Mouse (Mus musculus) kidney, embryonic 15.5 days (tissue): ENCODE results near the gene Zfp324. TPM values are rescaled to one million over a fixed set of nuclear protein-coding genes. Genes with fewer than 3 reads are reported as not detected.

Experiments used
- ATAC-seq: fragments of 200-750 bp; cut with Nextera tagmentation; replicated peaks from 2 replicates; pipeline ENCODE4 v1.8.0; 2017; ENCODE audit warnings: moderate TSS enrichment; ENCODE audit not compliant: low FRiP score
- H3K27ac ChIP-seq: fragments of 300-500 bp; sonication (generic); 2 replicates; pipeline ENCODE4 v1.5.1; 2015; ENCODE audit warnings: mild to moderate bottlenecking, inconsistent platforms
- H3K27me3 ChIP-seq: fragments of 300-500 bp; sonication (generic); 2 replicates; pipeline ENCODE4 v1.6.1; 2015; ENCODE audit warnings: inconsistent platforms
- H3K36me3 ChIP-seq: fragments of 300-500 bp; sonication (generic); 2 replicates; pipeline ENCODE4 v1.6.1; 2015; ENCODE audit warnings: inconsistent platforms
- H3K4me1 ChIP-seq: fragments of 300-500 bp; sonication (generic); 2 replicates; pipeline ENCODE4 v1.6.1; 2015; ENCODE audit warnings: inconsistent platforms
- H3K4me2 ChIP-seq: fragments of 300-500 bp; sonication (generic); 2 replicates; pipeline ENCODE4 v1.6.1; 2015; ENCODE audit warnings: moderate library complexity, mild to moderate bottlenecking, inconsistent platforms
- H3K4me3 ChIP-seq: fragments of 300-500 bp; sonication (generic); replicated peaks from 2 replicates; pipeline ENCODE4 v1.5.1; 2015; ENCODE audit warnings: mild to moderate bottlenecking, inconsistent platforms
- H3K9ac ChIP-seq: fragments of 300-500 bp; sonication (generic); 2 replicates; pipeline ENCODE4 v1.6.1; 2015; ENCODE audit warnings: mild to moderate bottlenecking, inconsistent platforms
- H3K9me3 ChIP-seq: fragments of 300-500 bp; sonication (generic); replicated peaks from 2 replicates; pipeline ENCODE4 v1.6.1; 2016; ENCODE audit warnings: inconsistent platforms
- WGBS: fragments of 180-500 bp; shearing (Covaris S2); methylation state at CpG from one replicate; pipeline ENCODE4 v1.1.7; 2015; ENCODE audit warnings: mixed read lengths; 5-methylcytosine and 5-hydroxymethylcytosine counted together
- polyA plus RNA-seq: library from polyadenylated mRNA; unstranded; fragments of >200 nt; fragmentation: Nextera tagmentation; extraction: Ambion mirVana; gene quantifications from 2 replicates; pipeline ENCODE4 v1.2.1, GENCODE M21; 2015

Zfp324 gene
- polyA plus RNA-seq, 1 experiment from 2014 or later, result 11.4 TPM

- no peak overlapping the region for H3K9ac ChIP-seq
- no peaks in the 10 kb centered on the region for H3K4me1 ChIP-seq
- no peaks in the 10 kb centered on the region for H3K27me3 ChIP-seq
- H3K9me3 ChIP-seq, result no peaks in the 10 kb centered on the region
- no peak for ATAC-seq
- no peak overlapping the region for H3K27ac ChIP-seq
- H3K4me2 ChIP-seq, result no peak overlapping the region
- no peaks in the 10 kb centered on the region for H3K36me3 ChIP-seq
- 82% methylated on average over 4 of the region's 4 CpGs for WGBS
- no peak overlapping the region for H3K4me3 ChIP-seq
Measured at GRCm38 (mm10) chr7:12940599-12940998, 25.0 kb upstream of the Zfp324 start.

DNA sequence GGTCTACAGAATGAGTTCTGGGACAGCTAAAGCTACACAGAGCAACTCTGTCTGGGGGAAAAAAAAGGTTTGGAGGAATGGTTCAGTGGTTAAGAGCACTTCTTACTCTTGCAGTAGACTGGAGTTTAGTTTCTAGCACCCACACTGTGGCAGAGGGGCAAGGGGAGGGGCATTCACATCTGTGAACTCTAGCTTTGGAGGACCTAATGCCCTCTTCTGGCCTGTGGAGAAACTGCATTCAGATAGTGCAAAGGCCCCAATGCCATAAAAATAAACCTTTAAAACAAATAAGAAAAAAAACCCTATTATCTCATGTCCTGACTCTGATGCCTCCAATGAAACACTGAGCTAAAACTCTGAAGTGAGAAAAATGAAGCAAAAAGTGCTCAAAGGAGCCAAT, 22.1 kb upstream of the Zfp324 start:
- Histone ChIP-seq H3K9ac (no peak overlapping the region), H3K4me3 (no peak overlapping the region), H3K4me2 (no peak overlapping the region), H3K4me1 (no peaks in the 10 kb centered on the region), H3K36me3 (no peaks in the 10 kb centered on the region), H3K27ac (no peak overlapping the region), H3K27me3 (0 out of 2 replicates have a peak, but pooled peaks cover 2% of the 10 kb centered on the region), H3K9me3 (no peaks in the 10 kb centered on the region)
- ATAC-seq, result no peak

DNA sequence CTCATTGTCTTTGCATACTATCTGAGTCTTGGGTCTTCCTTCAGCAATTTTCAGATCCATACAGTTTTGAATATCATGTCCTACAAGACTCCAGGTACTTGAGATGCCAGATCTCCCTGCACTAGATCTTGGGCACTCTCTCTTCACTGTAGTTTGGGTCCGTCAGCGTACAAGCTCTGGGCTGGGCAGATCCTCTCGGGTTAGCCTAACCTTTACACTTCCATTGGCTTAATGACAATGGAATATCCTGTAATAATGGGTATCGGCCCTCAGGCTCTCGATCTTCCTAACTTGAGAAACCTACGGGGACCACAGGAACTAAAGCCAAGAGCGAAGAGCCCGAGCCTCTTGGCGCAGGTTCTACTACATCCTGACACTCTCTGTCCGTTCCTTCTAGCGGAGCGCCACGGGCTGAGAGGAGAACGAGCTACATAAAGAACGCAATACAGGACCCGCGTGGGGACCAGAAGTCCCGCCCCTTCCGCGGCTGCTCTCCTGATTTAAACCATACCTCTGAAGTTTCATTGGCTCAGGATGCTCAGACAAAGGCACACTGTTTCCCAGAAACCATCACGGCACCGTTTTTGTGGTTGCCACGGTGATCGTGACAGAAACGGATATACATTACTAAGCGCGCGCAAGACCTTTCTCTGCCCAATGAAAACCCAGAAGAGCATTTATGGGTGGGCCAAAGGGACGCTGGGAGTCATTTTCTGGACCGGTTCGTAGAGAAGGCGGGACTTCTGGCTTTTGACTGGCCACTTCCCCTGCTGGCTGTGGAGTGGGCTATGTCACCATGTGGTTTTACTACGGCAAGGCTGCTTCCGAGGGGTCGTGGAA, 16.4 kb upstream of the Zfp324 start:
- peak; percentile 98 for ATAC-seq
- Histone ChIP-seq H3K4me2 (peak overlapping the region; percentile 84), H3K27me3 (0 out of 2 replicates have a peak, but pooled peaks cover 2% of the 10 kb centered on the region), H3K36me3 (no peaks in the 10 kb centered on the region), H3K9me3 (no peaks in the 10 kb centered on the region), H3K4me3 (peak overlapping the region; percentile 53), H3K9ac (peak overlapping the region; percentile 59), H3K4me1 (peaks cover 12% of the 10 kb centered on the region), H3K27ac (peak overlapping the region; percentile 89)
- WGBS, result 9% methylated on average over 35 of the region's 35 CpGs

GRCm38 (mm10) chr7:12949872-12950229, 15.8 kb upstream of the Zfp324 start:
- 2% methylated on average over 16 of the region's 16 CpGs for WGBS
- Histone ChIP-seq H3K27me3 (0 out of 2 replicates have a peak, but pooled peaks cover 2% of the 10 kb centered on the region), H3K9me3 (no peaks in the 10 kb centered on the region), H3K4me1 (peaks cover 12% of the 10 kb centered on the region), H3K4me3 (peak overlapping the region; percentile 53), H3K36me3 (no peaks in the 10 kb centered on the region), H3K9ac (peak overlapping the region; percentile 59), H3K4me2 (peak overlapping the region; percentile 84), H3K27ac (peak overlapping the region; percentile 89)
- ATAC-seq, result no peak; the same call in 1 of the 2 replicates

GRCm38 (mm10) chr7:12954896-12955295, 10.7 kb upstream of the Zfp324 start:
- WGBS, result 51% methylated on average over 3 of the region's 3 CpGs
- Histone ChIP-seq H3K9me3 (no peaks in the 10 kb centered on the region), H3K27ac (no peak overlapping the region), H3K9ac (no peak overlapping the region), H3K27me3 (no peaks in the 10 kb centered on the region), H3K4me3 (no peak overlapping the region), H3K4me1 (peaks cover 4% of the 10 kb centered on the region), H3K4me2 (no peak overlapping the region), H3K36me3 (no peaks in the 10 kb centered on the region)
- no peak for ATAC-seq

- no peak for ATAC-seq
- no peak overlapping the region for H3K9ac ChIP-seq
- no peak overlapping the region for H3K27ac ChIP-seq
- no peak overlapping the region for H3K4me2 ChIP-seq
- no peaks in the 10 kb centered on the region for H3K27me3 ChIP-seq
- H3K36me3 ChIP-seq, result no peaks in the 10 kb centered on the region
- H3K9me3 ChIP-seq, result no peaks in the 10 kb centered on the region
- no peak overlapping the region for H3K4me3 ChIP-seq
- WGBS, result 74% methylated on average over 5 of the region's 5 CpGs
- peaks cover 3% of the 10 kb centered on the region; the same call in 1 of the 2 replicates for H3K4me1 ChIP-seq
Measured at GRCm38 (mm10) chr7:12957511-12957910, 8.1 kb upstream of the Zfp324 start.

GRCm38 (mm10) chr7:12958948-12959347, 6.7 kb upstream of the Zfp324 start:
- Histone ChIP-seq H3K4me2 (no peak overlapping the region), H3K9ac (no peak overlapping the region), H3K36me3 (no peaks in the 10 kb centered on the region), H3K27me3 (no peaks in the 10 kb centered on the region), H3K9me3 (no peaks in the 10 kb centered on the region), H3K4me3 (no peak overlapping the region), H3K4me1 (peaks cover 3% of the 10 kb centered on the region; the same call in 1 of the 2 replicates), H3K27ac (no peak overlapping the region)
- 74% methylated on average over 4 of the region's 4 CpGs for WGBS
- no peak for ATAC-seq

DNA sequence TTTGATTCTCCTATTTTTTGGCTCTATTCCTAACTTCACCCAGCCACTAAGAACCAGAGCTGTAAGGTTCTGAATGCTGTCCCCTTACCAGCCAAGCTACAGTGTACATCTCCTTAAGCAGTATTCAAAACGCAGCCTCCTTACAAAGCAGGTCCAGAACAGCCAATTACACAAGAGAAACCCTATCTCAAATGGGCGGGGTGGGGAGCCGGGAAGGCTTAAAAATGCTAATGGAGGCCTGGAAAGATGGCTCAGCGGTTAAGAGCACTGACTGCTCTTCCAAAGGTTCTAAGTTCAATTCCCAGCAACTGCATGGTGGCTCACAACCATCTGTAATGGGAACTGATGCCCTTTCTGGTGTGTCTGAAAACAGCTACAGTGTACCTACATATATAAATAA, 5.9 kb upstream of the Zfp324 start:
- Histone ChIP-seq H3K36me3 (no peaks in the 10 kb centered on the region), H3K4me3 (no peak overlapping the region), H3K27me3 (no peaks in the 10 kb centered on the region), H3K4me2 (no peak overlapping the region), H3K9me3 (no peaks in the 10 kb centered on the region), H3K27ac (no peak overlapping the region), H3K9ac (no peak overlapping the region), H3K4me1 (peaks cover 3% of the 10 kb centered on the region; the same call in 1 of the 2 replicates)
- WGBS, result 31% methylated on average over 4 of the region's 4 CpGs
- no peak for ATAC-seq

DNA sequence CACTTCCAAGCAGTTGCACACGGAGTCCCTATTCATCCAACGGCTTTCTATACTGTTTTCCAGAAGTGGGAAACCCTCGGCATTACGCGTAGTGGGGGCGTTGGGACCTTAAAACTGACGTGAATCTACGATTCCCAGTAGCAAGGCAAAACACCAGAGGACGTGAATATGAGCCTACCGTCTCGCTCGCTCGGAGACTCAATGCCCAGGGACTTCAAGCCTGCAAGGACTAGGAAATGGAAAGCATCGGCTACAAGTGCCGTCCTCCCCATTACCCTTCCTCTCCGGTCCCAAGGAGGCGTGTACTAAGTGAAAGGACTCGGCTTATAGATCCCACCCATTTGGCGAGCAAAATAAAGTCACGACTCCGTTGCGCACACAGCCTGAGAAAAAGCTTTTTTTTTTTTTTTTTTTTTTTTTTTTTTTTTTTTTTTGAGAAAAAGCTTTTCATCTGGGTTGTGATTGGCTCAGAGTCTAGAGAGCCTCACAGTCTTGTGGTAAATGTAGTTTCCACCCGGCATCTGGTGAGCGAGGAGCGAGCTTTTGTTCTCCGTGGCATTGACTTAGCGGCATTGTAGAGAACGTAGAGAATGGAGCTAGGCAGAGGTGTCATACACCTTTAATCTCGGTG, 4.0 kb upstream of the Zfp324 start:
- Histone ChIP-seq H3K4me2 (peak overlapping the region; percentile 60), H3K27ac (peak overlapping the region; percentile 80), H3K4me3 (peak overlapping the region; percentile 52), H3K9me3 (no peaks in the 10 kb centered on the region), H3K36me3 (no peaks in the 10 kb centered on the region), H3K27me3 (no peaks in the 10 kb centered on the region), H3K4me1 (peaks cover 12% of the 10 kb centered on the region), H3K9ac (peak overlapping the region; percentile 51)
- ATAC-seq, result peak; percentile 56
- 1% methylated on average over 29 of the region's 29 CpGs for WGBS

DNA sequence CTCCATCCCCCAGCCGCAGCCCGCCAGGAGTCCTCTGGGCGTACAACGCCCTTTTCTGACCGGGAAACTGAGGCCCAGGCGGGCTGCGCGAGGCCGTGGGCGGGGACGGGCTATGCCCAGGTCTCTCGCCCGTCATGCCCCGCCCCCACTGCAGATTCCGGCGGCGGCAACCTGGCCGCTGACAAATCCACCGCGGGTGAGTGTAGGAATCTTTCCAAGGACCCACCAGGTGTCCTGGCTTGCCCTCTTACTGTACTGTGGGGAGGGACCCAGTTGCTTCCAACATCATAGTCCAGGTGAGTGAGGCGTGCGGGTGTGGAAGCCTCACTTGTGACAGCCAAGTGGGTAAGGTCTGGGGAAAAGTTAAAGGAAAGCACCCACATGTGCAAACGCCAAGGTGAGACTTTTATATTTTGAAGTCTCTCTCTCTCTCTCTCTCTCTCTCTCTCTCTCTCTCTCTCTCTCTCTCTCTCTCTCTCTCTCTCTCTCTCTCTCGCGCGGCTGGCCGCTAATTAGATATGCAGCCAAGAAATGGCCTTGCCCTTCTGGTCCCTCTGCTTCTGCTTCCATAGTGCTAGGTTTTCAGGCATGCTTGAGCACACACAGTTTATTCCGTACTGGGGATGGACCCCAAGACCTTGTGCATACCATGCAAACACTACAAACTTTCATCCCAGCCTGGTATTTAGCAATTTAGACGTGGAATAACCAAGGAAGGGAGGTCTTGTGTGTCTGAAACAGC, 637 bp downstream of the Zfp324 start:
- peak overlapping the region; percentile 93 for H3K4me2 ChIP-seq
- H3K4me3 ChIP-seq, result peak overlapping the region; percentile 89
- H3K9ac ChIP-seq, result peak overlapping the region; percentile 91
- WGBS, result under 1% methylated on average over 25 of the region's 29 CpGs
- no peaks in the 10 kb centered on the region for H3K9me3 ChIP-seq
- H3K27me3 ChIP-seq, result no peaks in the 10 kb centered on the region
- H3K36me3 ChIP-seq, result peaks cover 28% of the 10 kb centered on the region
- peak overlapping the region; percentile 90 for H3K27ac ChIP-seq
- peaks cover 19% of the 10 kb centered on the region for H3K4me1 ChIP-seq
- ATAC-seq, result peak; percentile 67

GRCm38 (mm10) chr7:12970906-12971305, 5.3 kb downstream of the Zfp324 start:
- Histone ChIP-seq H3K27ac (no peak overlapping the region), H3K9ac (no peak overlapping the region), H3K36me3 (peaks cover 50% of the 10 kb centered on the region), H3K4me3 (no peak overlapping the region), H3K4me1 (peaks cover 11% of the 10 kb centered on the region), H3K9me3 (no peaks in the 10 kb centered on the region), H3K4me2 (no peak overlapping the region), H3K27me3 (no peaks in the 10 kb centered on the region)
- ATAC-seq, result no peak
- WGBS, result 95% methylated on average over 25 of the region's 25 CpGs
